Mouse (Mus musculus): ENCODE measurements at regions not wholly inside any gene's neighbourhood (a gene's known extent, or its start where the extent isn't known, plus 50 kb on each side); places are given as distances from the start of the nearest gene placed in this dataset.

DNA sequence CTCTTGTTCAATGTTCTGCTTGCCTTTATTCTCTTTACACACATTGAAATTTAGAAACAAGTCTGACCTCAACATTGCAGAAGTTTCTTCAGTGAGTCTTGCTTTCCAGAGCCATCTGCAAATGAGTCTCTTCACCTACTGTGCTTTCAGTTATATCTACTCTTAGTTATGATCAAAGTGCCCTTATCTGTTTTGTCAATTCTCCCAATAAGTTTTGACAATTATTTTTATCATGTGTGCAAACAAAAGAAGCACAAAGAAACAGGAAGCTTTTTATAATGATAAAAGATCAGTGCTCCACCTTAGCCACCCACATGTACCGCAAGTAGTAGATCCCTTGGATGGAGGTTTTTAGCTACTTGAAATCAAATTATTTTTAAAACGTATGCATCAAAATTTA lies 1322.8 kb upstream of the Zeb2 start:
- no peaks in the 10 kb centered on the region for H3K27me3 ChIP-seq
- ATAC-seq (ENCODE audit: insufficient read depth) = no peak
- no peak overlapping the region for H3K9ac ChIP-seq
- 0 out of 2 replicates have a peak, but pooled peaks cover 6% of the 10 kb centered on the region for H3K4me1 ChIP-seq (replicated peaks)
- H3K27ac ChIP-seq (replicated peaks) = no peak overlapping the region
- no peaks in the 10 kb centered on the region for H3K9me3 ChIP-seq (replicated peaks)
- H3K36me3 ChIP-seq (replicated peaks) = no peaks in the 10 kb centered on the region
- WGBS (ENCODE audit: insufficient replicate concordance) = 69% methylated on average over 2 of the region's 2 CpGs
- no peak overlapping the region for H3K4me3 ChIP-seq (replicated peaks)
- no peak overlapping the region for H3K4me2 ChIP-seq

DNA sequence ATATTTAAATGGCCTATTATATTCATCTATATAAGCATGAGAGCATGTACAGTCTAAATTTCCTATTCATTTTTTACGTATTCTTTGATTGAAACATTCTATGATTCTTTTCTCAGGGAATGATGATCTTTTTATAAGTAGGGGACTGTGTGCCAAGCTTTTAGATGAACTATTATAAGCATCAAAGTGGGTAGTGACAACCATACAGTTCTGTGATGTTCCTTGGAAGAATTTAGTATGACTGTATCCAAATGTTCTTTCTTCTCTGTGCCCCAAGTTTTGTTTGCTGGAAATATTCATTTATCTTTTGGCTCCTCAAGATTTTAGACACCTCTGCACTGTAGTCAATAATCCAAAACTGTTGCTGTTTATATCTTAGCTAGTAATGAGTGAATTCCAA lies 1301.1 kb upstream of the Zeb2 start:
- no peaks in the 10 kb centered on the region for H3K36me3 ChIP-seq (replicated peaks)
- H3K27ac ChIP-seq (replicated peaks) = no peak overlapping the region
- WGBS (ENCODE audit: insufficient replicate concordance) = 74% methylated on average over 1 of the region's 1 CpGs
- H3K27me3 ChIP-seq = no peaks in the 10 kb centered on the region
- no peaks in the 10 kb centered on the region for H3K9me3 ChIP-seq (replicated peaks)
- no peak overlapping the region for H3K9ac ChIP-seq
- no peak overlapping the region for H3K4me3 ChIP-seq (replicated peaks)
- no peak overlapping the region for H3K4me2 ChIP-seq
- ATAC-seq (ENCODE audit: insufficient read depth) = no peak
- H3K4me1 ChIP-seq (replicated peaks) = no peaks in the 10 kb centered on the region

DNA sequence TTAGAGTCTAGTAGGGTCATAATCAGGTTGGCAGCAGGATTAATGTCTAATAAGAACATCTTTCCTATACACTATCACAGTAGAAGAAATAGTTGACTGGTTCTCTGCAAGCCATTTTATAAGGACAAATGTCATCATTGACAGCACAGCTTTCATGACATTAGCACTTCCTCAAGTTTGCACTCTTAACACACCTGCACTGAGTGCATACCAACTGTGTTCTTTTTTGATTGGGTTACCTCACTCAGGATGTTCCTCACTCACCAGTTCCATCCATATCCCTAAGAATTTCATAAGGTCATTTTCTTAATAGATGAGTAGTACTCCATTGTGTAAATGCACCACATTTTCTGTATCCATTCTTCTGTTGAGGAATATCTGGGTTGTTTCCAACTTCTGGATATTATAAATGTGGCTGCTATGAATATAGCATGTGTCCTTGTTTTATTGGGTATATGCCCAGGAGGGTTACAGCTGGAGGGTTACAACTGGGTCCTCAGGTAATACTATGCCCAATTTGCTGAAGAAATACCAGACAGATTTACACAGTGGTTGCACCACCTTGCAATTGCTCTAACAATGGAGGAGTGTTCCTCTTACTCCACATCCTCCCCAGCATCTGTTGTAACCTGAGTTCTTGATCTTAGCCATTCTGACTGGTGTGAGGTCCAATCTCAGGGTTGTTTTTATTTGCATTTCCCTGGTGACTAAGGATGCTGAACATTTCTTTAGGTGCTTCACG lies 1285.3 kb upstream of the Zeb2 start:
- no peak overlapping the region for H3K4me3 ChIP-seq (replicated peaks)
- WGBS (ENCODE audit: insufficient replicate concordance) = 53% methylated on average over 1 of the region's 1 CpGs
- no peaks in the 10 kb centered on the region for H3K4me1 ChIP-seq (replicated peaks)
- no peak overlapping the region for H3K27ac ChIP-seq (replicated peaks)
- H3K27me3 ChIP-seq = no peaks in the 10 kb centered on the region
- ATAC-seq (ENCODE audit: insufficient read depth) = no peak
- H3K4me2 ChIP-seq = no peak overlapping the region
- H3K36me3 ChIP-seq (replicated peaks) = no peaks in the 10 kb centered on the region
- no peaks in the 10 kb centered on the region for H3K9me3 ChIP-seq (replicated peaks)
- H3K9ac ChIP-seq = no peak overlapping the region

DNA sequence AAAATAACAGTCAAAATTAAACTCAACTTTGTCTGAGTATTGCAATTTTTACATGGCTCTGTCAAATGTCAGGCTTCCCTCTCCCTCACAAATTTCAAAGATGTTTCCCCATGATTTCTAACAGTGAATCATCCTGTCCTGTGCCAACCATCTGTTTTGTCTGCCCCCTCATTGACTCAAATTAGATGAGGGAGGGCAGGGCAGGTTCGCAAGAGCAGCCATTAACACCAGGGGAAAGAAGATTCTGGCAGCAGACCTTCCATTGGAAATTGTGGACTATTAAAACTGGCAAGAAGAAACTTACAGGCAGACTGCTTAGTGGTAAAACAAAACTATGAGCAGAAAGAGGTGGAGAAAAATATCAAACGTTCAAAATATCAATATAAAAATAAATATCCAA lies 1277.0 kb upstream of the Zeb2 start:
- Histone ChIP-seq H3K27me3 (no peaks in the 10 kb centered on the region), H3K36me3 (replicated peaks) (no peaks in the 10 kb centered on the region), H3K27ac (replicated peaks) (no peak overlapping the region), H3K4me2 (no peak overlapping the region), H3K4me1 (replicated peaks) (no peaks in the 10 kb centered on the region), H3K4me3 (replicated peaks) (no peak overlapping the region), H3K9ac (no peak overlapping the region), H3K9me3 (replicated peaks) (no peaks in the 10 kb centered on the region)
- 54% methylated on average over 2 of the region's 2 CpGs for WGBS (ENCODE audit: insufficient replicate concordance)
- ATAC-seq (ENCODE audit: insufficient read depth) = no peak

DNA sequence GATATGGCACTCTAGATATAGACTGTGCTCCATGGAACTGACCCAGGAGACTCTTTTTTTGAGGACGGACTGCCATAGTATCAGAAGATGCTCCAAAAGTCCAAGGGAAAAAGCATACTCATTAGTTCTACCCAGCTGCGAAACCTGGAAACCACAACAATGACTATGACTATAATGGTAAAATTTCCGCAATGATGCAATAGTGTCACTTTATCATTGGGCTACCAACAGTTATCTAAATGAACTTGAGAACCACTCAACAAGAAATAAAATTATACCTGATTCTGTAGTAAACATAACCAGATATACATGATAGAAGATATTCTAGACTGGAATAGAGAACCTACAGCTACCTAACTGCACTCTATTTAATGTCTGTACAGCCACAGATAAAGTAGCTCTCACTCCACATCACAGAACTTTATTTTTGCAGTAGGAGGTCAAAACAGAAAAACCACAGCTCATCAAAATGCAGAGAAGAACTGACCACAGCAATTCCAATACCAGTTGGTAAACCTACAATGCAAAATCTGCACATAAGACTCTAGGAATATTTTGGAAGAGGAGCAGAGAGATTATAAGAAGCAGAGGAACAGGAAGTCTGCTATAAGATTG lies 1255.8 kb upstream of the Zeb2 start:
- WGBS (ENCODE audit: insufficient replicate concordance) = 64% methylated on average over 3 of the region's 3 CpGs
- no peak overlapping the region for H3K4me2 ChIP-seq
- no peaks in the 10 kb centered on the region for H3K9me3 ChIP-seq (replicated peaks)
- no peak overlapping the region for H3K9ac ChIP-seq
- H3K4me1 ChIP-seq (replicated peaks) = 0 out of 2 replicates have a peak, but pooled peaks cover 5% of the 10 kb centered on the region
- H3K27me3 ChIP-seq = no peaks in the 10 kb centered on the region
- H3K4me3 ChIP-seq (replicated peaks) = no peak overlapping the region
- H3K27ac ChIP-seq (replicated peaks) = no peak overlapping the region
- ATAC-seq (ENCODE audit: insufficient read depth) = no peak
- no peaks in the 10 kb centered on the region for H3K36me3 ChIP-seq (replicated peaks)

DNA sequence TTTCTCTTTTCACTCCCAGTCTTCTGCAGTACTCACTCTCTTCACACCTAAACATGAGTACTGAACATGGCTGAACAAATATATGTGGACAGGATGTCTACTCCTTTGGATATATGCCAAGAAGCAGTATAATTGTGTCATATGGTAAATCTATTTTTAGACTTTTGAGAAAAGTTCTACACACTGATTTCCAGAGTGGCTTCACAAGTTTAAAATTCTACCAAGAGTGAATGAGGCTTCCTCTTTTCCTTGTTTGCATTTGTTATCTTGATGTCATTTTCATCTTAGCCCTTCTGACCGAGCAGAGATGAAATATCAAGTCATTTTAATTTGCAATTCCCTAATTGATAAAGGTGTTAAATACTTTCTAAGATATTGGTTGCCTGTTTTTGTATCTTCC lies 1254.6 kb upstream of the Zeb2 start:
- no peaks in the 10 kb centered on the region for H3K27me3 ChIP-seq
- no peak overlapping the region for H3K9ac ChIP-seq
- H3K36me3 ChIP-seq (replicated peaks) = no peaks in the 10 kb centered on the region
- 0 out of 2 replicates have a peak, but pooled peaks cover 5% of the 10 kb centered on the region for H3K4me1 ChIP-seq (replicated peaks)
- WGBS (ENCODE audit: insufficient replicate concordance) = 6% methylated on average over 1 of the region's 1 CpGs
- H3K4me3 ChIP-seq (replicated peaks) = no peak overlapping the region
- H3K27ac ChIP-seq (replicated peaks) = no peak overlapping the region
- H3K9me3 ChIP-seq (replicated peaks) = no peaks in the 10 kb centered on the region
- ATAC-seq (ENCODE audit: insufficient read depth) = no peak
- H3K4me2 ChIP-seq = no peak overlapping the region

DNA sequence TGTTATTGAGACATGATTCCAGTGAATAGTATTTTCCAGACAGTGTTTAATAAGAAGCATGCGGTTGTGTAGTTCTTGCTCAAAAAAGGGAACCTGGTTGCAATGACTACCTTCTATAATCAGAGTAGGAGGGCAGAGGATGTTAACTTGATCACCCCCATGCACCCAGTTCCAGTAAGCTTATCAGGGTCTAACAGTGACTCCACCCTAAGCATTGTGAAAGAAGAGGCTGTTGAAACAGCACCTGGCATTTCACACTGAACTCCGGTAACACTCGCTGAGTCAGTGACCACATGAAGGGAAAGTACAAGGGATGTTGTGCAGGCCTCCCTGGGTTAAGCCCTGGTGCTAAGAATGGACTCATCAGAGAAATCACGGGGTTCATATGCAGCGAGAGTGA lies 1253.8 kb upstream of the Zeb2 start:
- no peaks in the 10 kb centered on the region for H3K27me3 ChIP-seq
- 14% methylated on average over 5 of the region's 5 CpGs for WGBS (ENCODE audit: insufficient replicate concordance)
- H3K4me2 ChIP-seq = no peak overlapping the region
- no peaks in the 10 kb centered on the region for H3K9me3 ChIP-seq (replicated peaks)
- no peak overlapping the region for H3K27ac ChIP-seq (replicated peaks)
- H3K4me3 ChIP-seq (replicated peaks) = no peak overlapping the region
- H3K4me1 ChIP-seq (replicated peaks) = 0 out of 2 replicates have a peak, but pooled peaks cover 5% of the 10 kb centered on the region
- H3K36me3 ChIP-seq (replicated peaks) = no peaks in the 10 kb centered on the region
- H3K9ac ChIP-seq = no peak overlapping the region
- peak; percentile 75 for ATAC-seq (ENCODE audit: insufficient read depth)

DNA sequence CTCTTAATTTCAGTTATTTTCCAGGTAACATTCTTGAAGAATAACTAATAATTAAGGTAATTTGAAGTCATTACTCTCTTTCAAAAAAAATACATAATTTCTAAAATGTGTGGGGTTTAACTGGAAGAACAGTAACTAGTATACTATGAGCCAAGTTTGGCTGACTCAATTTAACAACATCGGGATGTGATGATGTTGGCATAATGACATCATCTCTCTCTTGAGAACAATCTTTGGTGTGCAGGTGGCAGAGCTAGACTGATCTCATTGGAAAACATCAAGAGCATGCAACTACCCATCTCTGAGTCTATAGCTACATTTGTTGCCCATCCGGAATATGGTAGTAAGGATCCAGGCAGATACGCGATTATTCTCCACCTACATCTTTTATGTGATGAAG lies 1251.7 kb upstream of the Zeb2 start:
- H3K4me1 ChIP-seq (replicated peaks) = 0 out of 2 replicates have a peak, but pooled peaks cover 5% of the 10 kb centered on the region
- H3K4me3 ChIP-seq (replicated peaks) = no peak overlapping the region
- H3K27me3 ChIP-seq = no peaks in the 10 kb centered on the region
- H3K4me2 ChIP-seq = no peak overlapping the region
- no peaks in the 10 kb centered on the region for H3K36me3 ChIP-seq (replicated peaks)
- ATAC-seq (ENCODE audit: insufficient read depth) = no peak
- H3K9ac ChIP-seq = no peak overlapping the region
- H3K9me3 ChIP-seq (replicated peaks) = no peaks in the 10 kb centered on the region
- H3K27ac ChIP-seq (replicated peaks) = no peak overlapping the region
- WGBS (ENCODE audit: insufficient replicate concordance) = 83% methylated on average over 4 of the region's 4 CpGs

DNA sequence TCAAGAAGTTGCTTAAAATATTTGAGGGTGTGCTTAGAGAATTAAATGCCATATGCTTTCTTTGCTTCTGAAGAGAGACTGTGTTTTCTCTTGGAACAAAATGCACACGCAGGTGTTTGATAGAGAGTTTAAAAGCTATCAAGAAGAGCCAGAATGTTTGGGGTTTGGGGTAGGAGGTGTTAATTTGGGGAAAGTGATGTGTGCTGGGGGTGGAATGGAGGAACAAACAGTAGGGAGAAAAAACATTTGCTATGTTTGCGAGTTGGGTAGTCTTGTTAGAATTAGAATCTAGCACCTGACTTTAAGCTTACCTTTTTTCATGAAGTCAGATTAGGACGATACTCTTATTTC lies 1248.9 kb upstream of the Zeb2 start:
- WGBS (ENCODE audit: insufficient replicate concordance) = 62% methylated on average over 3 of the region's 3 CpGs
- H3K27me3 ChIP-seq = no peaks in the 10 kb centered on the region
- no peak for ATAC-seq (ENCODE audit: insufficient read depth)
- no peak overlapping the region for H3K27ac ChIP-seq (replicated peaks)
- H3K4me3 ChIP-seq (replicated peaks) = no peak overlapping the region
- H3K4me2 ChIP-seq = no peak overlapping the region
- H3K36me3 ChIP-seq (replicated peaks) = no peaks in the 10 kb centered on the region
- H3K4me1 ChIP-seq (replicated peaks) = 0 out of 2 replicates have a peak, but pooled peaks cover 4% of the 10 kb centered on the region
- no peak overlapping the region for H3K9ac ChIP-seq
- H3K9me3 ChIP-seq (replicated peaks) = no peaks in the 10 kb centered on the region

DNA sequence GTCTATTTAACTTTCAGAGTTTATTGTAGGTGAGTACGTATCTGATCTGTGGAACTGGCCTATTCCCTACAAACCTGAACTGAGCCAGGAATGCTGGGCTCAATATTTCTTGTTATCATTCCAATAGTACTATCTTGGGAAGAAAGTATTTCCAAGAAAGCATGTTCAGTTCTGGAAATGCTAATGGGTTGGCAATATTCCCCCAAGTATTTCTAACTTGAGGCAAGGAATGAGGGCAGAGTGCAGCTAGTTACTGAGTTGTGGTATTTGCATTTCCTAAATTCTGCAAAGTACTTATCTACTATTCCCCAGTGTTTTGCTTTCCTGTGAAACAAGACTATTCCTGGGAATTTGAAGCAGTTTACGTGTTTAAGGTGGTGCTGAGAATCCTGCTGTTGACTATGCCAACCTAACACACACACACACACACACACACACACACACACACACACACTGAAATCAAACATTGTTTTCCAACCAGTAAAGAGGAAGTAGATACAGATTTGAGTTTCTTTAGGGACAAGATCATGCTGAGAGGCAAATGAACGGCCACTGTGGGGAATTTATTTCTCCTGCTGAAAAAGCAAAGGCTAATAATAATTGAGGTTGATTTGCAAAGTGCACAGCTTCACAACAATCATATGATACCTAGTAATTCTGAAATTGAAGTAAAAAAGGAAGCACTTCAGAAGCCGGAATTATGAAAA lies 1248.4 kb upstream of the Zeb2 start:
- 49% methylated on average over 4 of the region's 4 CpGs for WGBS (ENCODE audit: insufficient replicate concordance)

DNA sequence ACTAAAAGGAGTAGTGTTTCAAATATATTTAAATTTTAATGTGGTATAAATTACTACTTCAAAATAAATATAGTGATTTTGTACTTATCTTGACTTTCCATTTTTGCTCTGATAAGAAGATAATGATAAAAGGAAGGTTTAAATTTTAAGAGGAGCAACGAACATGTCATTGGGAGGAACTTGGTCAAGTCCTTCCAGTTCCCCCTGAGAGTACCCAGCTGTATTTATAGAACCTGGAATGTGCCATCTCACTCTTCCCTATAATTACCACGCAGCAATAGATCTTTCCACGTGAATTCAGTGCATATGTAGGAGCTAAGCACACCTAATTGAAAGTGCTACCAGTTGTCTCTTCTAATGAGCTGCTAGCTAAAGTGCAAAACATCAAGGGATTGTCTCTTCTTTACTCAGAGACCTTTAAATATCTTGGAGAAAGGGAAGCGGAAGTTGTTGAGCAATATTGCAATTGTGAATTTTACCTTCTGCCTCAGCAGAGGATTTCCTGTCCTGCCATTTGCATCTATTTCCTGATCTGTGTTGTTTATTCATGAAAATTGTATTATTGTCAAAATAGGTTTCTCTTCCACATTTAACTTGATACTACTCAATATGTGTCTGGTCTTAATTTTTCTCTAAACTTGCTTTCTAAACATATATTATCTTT lies 1243.0 kb upstream of the Zeb2 start:
- WGBS (ENCODE audit: insufficient replicate concordance) = 24% methylated on average over 4 of the region's 4 CpGs
- Histone ChIP-seq H3K27me3 (no peaks in the 10 kb centered on the region), H3K9ac (no peak overlapping the region), H3K27ac (replicated peaks) (no peak overlapping the region), H3K9me3 (replicated peaks) (no peaks in the 10 kb centered on the region), H3K4me3 (replicated peaks) (no peak overlapping the region), H3K4me1 (replicated peaks) (no peaks in the 10 kb centered on the region), H3K36me3 (replicated peaks) (no peaks in the 10 kb centered on the region), H3K4me2 (no peak overlapping the region)
- ATAC-seq (ENCODE audit: insufficient read depth) = no peak

More for the DNA sequence above, 1248.4 kb upstream of the Zeb2 start:
- no peak overlapping the region for H3K4me3 ChIP-seq (replicated peaks)
- H3K4me1 ChIP-seq (replicated peaks) = no peaks in the 10 kb centered on the region
- H3K9ac ChIP-seq = no peak overlapping the region
- H3K4me2 ChIP-seq = no peak overlapping the region
- no peaks in the 10 kb centered on the region for H3K9me3 ChIP-seq (replicated peaks)
- H3K27ac ChIP-seq (replicated peaks) = no peak overlapping the region
- H3K27me3 ChIP-seq = no peaks in the 10 kb centered on the region
- ATAC-seq (ENCODE audit: insufficient read depth) = no peak
- H3K36me3 ChIP-seq (replicated peaks) = no peaks in the 10 kb centered on the region

All from liver, embryonic 15.5 days (tissue).